Mouse (Mus musculus): Measurements from ENCODE around the gene Samd13.

GRCm38 (mm10) chr3:146616533-146617283 is 68.7 kb downstream of the Samd13 start:
- TF ChIP-seq CTCF (IDR thresholded peaks at IDR 0.05; ENCODE audit: extremely low read depth, insufficient read length, insufficient replicate concordance, low read depth, low read length) (no peak), POLR2A (IDR thresholded peaks at IDR 0.05; ENCODE audit: low read depth, low read length) (no peak)

All from small intestine, adult 2 months (tissue).